Mouse (Mus musculus) ES-E14 (cell line): ENCODE results near the gene Ppia. TPM values are rescaled to one million over a fixed set of nuclear protein-coding genes. Genes with fewer than 3 reads are reported as not detected.

Experiments
- DNase-seq: peaks from one replicate; pipeline ENCODE4 v3.0.0-alpha.2; 2013; ENCODE audit warnings: low read depth, low spot score
- H3K27ac ChIP-seq: 2 replicates; pipeline ENCODE4 v1.5.1; 2012; ENCODE audit warnings: low read depth, mild to moderate bottlenecking, low read length, moderate library complexity, mixed read lengths; ENCODE audit not compliant: poor library complexity, insufficient read depth, severe bottlenecking
- H3K36me3 ChIP-seq: 2 replicates; pipeline ENCODE4 v1.6.1; 2012; ENCODE audit warnings: mild to moderate bottlenecking, low read length, moderate library complexity, mixed read lengths; ENCODE audit not compliant: control insufficient read depth, poor library complexity, insufficient read depth, severe bottlenecking
- H3K4me1 ChIP-seq, 2 experiments: fragments of 150-350 bp in 1 of 2; sonication (generic) in 1 of 2; 2 replicates each; pipeline ENCODE4 v1.6.1; 2012; ENCODE audit warnings: low read length in 2 of 2, mild to moderate bottlenecking in 1 of 2, mixed read lengths in 1 of 2; ENCODE audit not compliant: control insufficient read depth in 2 of 2, insufficient read depth in 2 of 2, poor library complexity in 1 of 2
- H3K4me3 ChIP-seq, 2 experiments: fragments of 150-350 bp in 1 of 2; sonication (generic) in 1 of 2; 2 replicates each; pipeline ENCODE4 v1.5.1; 2012; ENCODE audit warnings: low read length in 2 of 2, low read depth in 1 of 2, mild to moderate bottlenecking in 1 of 2, mixed read lengths in 1 of 2; ENCODE audit not compliant: insufficient read depth in 1 of 2, poor library complexity in 1 of 2, severe bottlenecking in 1 of 2
- H3K9ac ChIP-seq: 2 replicates; pipeline ENCODE4 v1.6.1; 2012; ENCODE audit warnings: low read depth, mild to moderate bottlenecking, low read length, mixed read lengths; ENCODE audit not compliant: poor library complexity, insufficient read depth, severe bottlenecking
- H3K9me3 ChIP-seq: fragments of 150-350 bp; sonication (generic); 2 replicates; pipeline ENCODE4 v1.6.1; 2012; ENCODE audit warnings: low read depth, mild to moderate bottlenecking, low read length; ENCODE audit not compliant: control insufficient read depth, insufficient read depth
- CHD2 ChIP-seq: IDR thresholded peaks from 2 replicates; pipeline ENCODE4 v1.6.1; 2014; ENCODE audit warnings: mild to moderate bottlenecking, low read depth, low read length, inconsistent platforms
- HCFC1 ChIP-seq: IDR thresholded peaks from 2 replicates; pipeline ENCODE4 v1.6.1; 2012; ENCODE audit warnings: low read length, inconsistent platforms, borderline replicate concordance; ENCODE audit not compliant: insufficient read depth
- MAFK ChIP-seq: IDR thresholded peaks from 2 replicates; pipeline ENCODE4 v1.6.1; 2014; ENCODE audit warnings: mild to moderate bottlenecking, low read depth, low read length, inconsistent platforms; ENCODE audit not compliant: insufficient read depth
- ZC3H11A ChIP-seq: IDR thresholded peaks from 2 replicates; pipeline ENCODE4 v1.6.1; 2012; ENCODE audit warnings: low read depth, mild to moderate bottlenecking, inconsistent platforms, low read length, borderline replicate concordance
- ZNF384 ChIP-seq: IDR thresholded peaks from 2 replicates; pipeline ENCODE4 v1.6.1; 2012; ENCODE audit warnings: low read depth, low read length, inconsistent platforms
- in situ Hi-C, 2 experiments: fragments of 600-800 bp; cut with MboI; formaldehyde crosslinking; loops; one replicate each; pipeline ENCODE4 v1.15.1; 2025; ENCODE audit warnings: low sequenced_read_pairs in 2 of 2, inconsistent platforms in 1 of 2; ENCODE audit not compliant: unreplicated experiment in 2 of 2
- total RNA-seq: library from RNA; depleted of rRNA; stranded (reverse); fragments of 300-350 nt; gene quantifications from 2 replicates; pipeline ENCODE4 v1.2.3, GENCODE M21; 2012

The Ppia gene
- total RNA-seq, 1 experiment: 6,168 TPM

DNA sequence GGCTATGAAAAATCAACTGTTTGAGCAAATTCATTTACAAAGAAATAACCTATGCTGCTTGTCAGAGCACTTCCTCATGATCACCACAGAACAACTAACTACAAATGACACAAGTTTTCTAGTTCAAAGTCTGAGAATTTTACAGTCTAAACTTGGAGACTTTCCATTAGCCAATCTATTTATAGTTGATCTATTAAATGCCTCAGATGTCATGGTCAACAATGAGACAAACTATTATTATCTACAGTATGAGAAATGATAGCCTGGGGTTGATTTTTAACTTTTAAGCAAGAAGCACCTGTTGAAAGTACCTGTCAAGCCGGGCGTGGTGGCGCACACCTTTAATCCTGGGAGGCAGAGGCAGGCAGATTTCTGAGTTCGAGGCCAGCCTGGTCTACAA, 27.3 kb downstream of the Ppia start:
- no peaks in the 10 kb centered on the region for H3K9me3 ChIP-seq
- H3K36me3 ChIP-seq: peaks cover 4% of the 10 kb centered on the region; the same call in 1 of the 2 replicates
- H3K4me3 ChIP-seq: no peak overlapping the region
- no peak overlapping the region for H3K9ac ChIP-seq
- no peak for DNase-seq
- TF ChIP-seq ZC3H11A (no peak), CHD2 (no peak), ZNF384 (no peak)
- in situ Hi-C loops: no loop called here
- H3K27ac ChIP-seq: no peak overlapping the region
- peaks cover 0 to 6% of the 10 kb centered on the region in 2 experiments; a peak in 3 of 4 replicates for H3K4me1 ChIP-seq

DNA sequence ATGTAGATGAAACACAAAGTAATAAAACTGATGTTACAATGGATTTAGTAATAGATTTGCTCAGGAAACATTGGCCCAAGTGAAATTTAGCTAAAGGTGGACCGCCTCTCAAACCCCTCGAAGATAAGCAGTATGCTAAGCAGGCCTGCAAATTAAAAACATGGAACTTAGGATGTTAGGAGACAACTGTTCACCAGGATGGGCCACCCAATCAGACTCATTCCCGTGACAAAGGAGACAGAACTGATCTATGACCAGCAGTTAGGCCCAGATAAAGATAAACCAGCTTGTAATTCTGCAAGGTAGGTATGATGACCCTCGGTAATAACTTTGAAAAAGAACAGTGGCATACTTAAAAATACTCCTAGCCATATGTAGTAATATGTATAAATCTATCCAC, 27.9 kb downstream of the Ppia start:
- H3K4me3 ChIP-seq: peak overlapping the region; percentile 87 to 94
- in situ Hi-C loops: no loop called here
- H3K9me3 ChIP-seq: no peaks in the 10 kb centered on the region
- no peak for TF ChIP-seq HCFC1
- H3K27ac ChIP-seq: no peak overlapping the region
- peak overlapping the region; percentile 56; the same call in 1 of the 2 replicates for H3K9ac ChIP-seq
- 0 out of 2 replicates have a peak, but pooled peaks cover 2% of the 10 kb centered on the region for H3K36me3 ChIP-seq
- no peak for DNase-seq
- peaks cover 0 to 6% of the 10 kb centered on the region in 2 experiments; a peak in 3 of 4 replicates for H3K4me1 ChIP-seq

DNA sequence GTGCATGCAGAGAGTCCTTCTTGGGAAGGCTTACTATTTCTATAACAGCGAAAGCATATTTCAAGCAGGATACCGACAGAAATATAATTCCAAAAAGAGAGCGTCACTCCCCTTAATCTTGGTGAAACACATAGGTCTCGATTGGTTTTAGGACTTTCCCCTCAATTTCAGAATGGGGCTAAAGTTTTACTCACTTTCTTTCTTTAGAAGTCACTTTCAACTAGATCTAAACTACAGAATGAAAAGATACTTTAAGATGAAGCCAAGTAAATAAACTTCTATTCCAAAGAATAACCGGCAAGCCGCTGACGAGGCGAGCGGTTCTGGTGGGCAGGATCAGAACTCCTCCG, 28.5 kb downstream of the Ppia start:
- Histone ChIP-seq H3K4me3 (peak overlapping the region; percentile 87 to 94), H3K9ac (peak overlapping the region; percentile 92), H3K9me3 (no peaks in the 10 kb centered on the region), H3K36me3 (0 out of 2 replicates have a peak, but pooled peaks cover 2% of the 10 kb centered on the region), H3K27ac (no peak overlapping the region), H3K4me1 (peaks cover 0 to 6% of the 10 kb centered on the region in 2 experiments; a peak in 3 of 4 replicates)
- peak; percentile 16 for DNase-seq
- in situ Hi-C loops: no loop called here
- no peak for TF ChIP-seq ZC3H11A
- no peak for TF ChIP-seq CHD2
- no peak for TF ChIP-seq MAFK
- TF ChIP-seq ZNF384: no peak
- TF ChIP-seq HCFC1: no peak

DNA sequence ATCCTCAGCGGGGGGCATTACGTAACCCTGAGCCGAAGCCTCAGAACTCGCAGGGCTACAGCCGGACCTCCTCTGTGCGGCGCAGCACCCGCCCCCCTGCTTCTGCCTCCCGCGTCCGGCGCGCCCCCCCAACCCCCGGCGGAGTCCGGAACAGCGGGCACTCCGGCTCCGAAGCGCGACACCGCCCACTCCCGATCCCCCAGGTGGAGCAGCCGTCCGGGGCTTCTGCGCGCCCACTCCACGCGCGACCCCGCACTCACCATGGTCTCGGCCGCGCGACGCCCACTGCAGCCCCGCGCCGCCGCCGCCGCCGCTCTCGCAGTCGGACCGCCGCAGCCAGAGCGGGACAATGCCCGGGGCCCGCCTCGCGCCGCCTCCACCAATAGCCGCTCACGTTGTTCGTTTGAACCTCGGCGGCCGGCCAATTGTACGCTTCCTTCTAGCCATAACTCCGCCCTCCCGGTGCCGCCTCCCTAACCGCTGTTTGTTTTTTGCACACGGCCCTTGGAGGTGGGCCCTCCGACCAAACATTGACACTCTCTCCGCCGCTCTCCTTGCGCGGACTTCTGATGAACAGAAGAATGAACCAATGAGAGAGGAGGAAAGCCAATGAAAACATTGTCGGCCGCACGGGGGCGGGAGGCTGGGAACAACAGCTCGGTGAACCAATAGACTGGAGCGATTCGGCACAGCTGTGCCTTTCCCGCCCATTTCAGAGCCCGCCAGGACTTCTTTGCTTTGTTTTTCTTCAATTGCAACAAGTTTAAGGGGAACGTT, 29.0 kb downstream of the Ppia start, which contains the start of gene H2afv:
Gene H2afv (minus strand): TSS at position 367 of the 777 bp plus-strand sequence.
- in situ Hi-C loops: no loop called here
- TF ChIP-seq HCFC1 (0 out of 2 replicates have a peak, but pooled peaks have one; percentile 49), MAFK (no peak), CHD2 (peak; percentile 84)
- peak; percentile 99 for DNase-seq
- Histone ChIP-seq H3K27ac (peak within 1 kb of the TSS; percentile 92), H3K4me3 (peak within 1 kb of the TSS; percentile 87 to 94), H3K9me3 (no peaks in the 10 kb centered on the region), H3K4me1 (peaks cover 0 to 6% of the 10 kb centered on the region in 2 experiments; a peak in 3 of 4 replicates), H3K9ac (peak within 1 kb of the TSS; percentile 92), H3K36me3 (0 out of 2 replicates have a peak, but pooled peaks cover 2% of the 10 kb centered on the region)

DNA sequence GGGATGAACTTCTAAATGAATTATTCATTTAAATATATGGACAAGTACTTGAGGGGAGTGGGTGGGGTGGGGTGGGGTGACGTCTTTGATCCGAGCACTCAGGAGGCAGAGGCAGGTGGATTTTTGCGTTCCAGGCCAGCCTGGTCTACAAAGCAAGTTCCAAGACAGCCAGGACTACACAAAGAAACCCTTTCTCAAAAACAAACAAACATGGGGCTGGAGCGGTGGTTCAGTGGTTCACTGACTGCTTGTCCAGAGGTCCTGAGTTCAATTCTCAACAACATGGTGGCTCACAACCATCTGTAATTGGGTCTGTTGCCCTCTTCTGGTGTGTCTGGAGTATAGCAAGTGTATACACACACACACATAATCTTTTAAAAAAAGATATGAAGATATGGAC, 30.2 kb downstream of the Ppia start:
- peaks cover 0 to 4% of the 10 kb centered on the region in 2 experiments; a peak in 2 of 4 replicates for H3K4me1 ChIP-seq
- H3K36me3 ChIP-seq: 0 out of 2 replicates have a peak, but pooled peaks cover 2% of the 10 kb centered on the region
- H3K9me3 ChIP-seq: no peaks in the 10 kb centered on the region
- no peak overlapping the region for H3K9ac ChIP-seq
- TF ChIP-seq MAFK (no peak), CHD2 (no peak), ZC3H11A (no peak), ZNF384 (no peak), HCFC1 (no peak)
- no peak overlapping the region; the same call in 1 of the 2 replicates for H3K27ac ChIP-seq
- no peak overlapping the region; a peak in 1 of 4 replicates for H3K4me3 ChIP-seq
- no peak for DNase-seq
- in situ Hi-C loops: no loop called here
